Mouse (Mus musculus) right cerebral cortex, adult 18-20 months (tissue): ENCODE data around the gene Hcfc2.
A peak's percentile ranks its signal among the peaks of the same experiment; 100 is the strongest.

Experiments
- DNase-seq: peaks from one replicate; pipeline ENCODE4 v3.0.0; 2022; ENCODE audit warnings: mixed read lengths

Hcfc2 gene

GRCm38 (mm10) chr10:82741876-82742275, 45.9 kb downstream of the Hcfc2 start:
- DNase-seq: no peak

DNA sequence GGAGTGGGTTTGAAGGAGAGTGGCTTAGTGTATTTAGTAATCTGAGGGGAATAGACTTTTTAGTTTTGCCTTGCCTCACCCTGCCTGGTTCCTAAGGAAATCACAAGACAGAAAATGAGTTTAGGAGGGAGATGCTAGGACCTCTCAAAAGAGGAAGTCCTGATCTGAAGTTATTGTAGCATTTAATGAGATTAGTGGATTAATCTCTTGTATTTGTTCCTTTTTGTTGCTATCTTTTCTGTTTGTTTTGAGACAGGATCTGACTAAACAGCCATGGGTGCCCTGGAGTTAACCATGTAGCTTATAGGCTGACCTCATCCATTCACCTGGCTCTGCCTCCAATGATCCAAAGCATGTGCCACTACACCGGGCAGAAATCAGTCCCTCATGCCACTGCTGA, 46.6 kb downstream of the Hcfc2 start:
- no peak for DNase-seq

- DNase-seq: no peak
These were observed 48.3 kb downstream of the Hcfc2 start for GRCm38 (mm10) chr10:82744296-82744695.

DNA sequence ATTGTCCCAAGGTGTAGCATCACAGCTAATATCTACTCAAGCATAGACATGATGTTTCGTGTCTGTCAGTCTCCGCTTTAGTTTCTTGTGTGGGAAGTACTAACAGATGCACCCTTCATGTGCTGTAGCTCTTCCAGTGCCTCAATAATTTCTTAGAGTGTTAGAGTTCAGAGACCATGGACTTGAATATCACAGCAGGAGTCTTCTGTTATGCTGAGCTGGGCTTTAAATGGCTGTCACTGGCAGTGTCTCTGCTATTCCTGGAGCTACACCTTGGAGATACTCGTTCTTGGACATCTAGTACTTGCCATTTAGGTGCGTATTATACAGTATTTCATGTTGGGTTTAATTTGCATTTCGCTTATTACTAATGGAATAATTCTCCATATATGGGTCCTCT, 49.3 kb downstream of the Hcfc2 start:
- no peak for DNase-seq

DNA sequence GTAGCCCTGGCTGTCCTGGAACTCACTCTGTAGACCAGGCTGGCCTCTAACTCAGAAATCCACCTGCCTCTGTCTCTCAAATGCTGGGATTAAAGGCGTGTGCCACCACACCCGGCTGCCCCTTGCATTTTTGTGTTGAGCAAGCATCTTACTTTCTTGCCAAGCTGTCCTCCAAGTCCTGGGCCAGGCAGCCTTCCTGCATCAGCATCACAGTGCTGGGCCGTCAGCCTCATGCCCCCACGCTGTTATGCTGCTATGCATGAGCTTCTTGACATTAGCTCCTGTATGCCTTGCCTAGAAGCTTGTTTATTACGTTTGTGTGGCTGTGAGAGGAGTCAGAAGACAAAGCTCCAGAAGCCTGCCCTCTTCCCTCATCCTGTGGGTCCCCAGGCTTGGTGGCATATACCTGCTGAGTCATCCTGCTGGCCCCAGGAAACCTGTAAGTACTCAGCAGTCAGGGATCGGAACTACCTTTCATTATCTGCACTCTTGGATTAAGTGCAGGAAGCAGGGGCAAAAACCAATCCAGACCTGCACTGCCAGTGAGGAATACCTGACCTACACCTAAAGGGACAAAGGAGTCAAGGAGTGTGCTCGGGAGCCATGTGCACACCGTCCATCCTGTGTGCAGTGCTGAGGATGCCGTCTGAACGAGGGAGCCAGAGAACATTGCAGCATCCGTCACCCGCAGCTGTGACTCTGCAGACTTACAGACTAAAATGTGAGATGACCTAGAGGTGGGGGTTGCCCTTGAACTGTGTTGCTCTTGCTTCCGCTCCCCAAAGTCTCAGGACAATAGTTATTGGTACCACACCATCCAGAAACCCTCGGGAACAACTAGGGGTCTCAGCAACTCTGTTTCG, 51.3 kb downstream of the Hcfc2 start:
- no peak for DNase-seq

- DNase-seq: no peak
These were observed 54.8 kb downstream of the Hcfc2 start for GRCm38 (mm10) chr10:82750778-82751177.

DNA sequence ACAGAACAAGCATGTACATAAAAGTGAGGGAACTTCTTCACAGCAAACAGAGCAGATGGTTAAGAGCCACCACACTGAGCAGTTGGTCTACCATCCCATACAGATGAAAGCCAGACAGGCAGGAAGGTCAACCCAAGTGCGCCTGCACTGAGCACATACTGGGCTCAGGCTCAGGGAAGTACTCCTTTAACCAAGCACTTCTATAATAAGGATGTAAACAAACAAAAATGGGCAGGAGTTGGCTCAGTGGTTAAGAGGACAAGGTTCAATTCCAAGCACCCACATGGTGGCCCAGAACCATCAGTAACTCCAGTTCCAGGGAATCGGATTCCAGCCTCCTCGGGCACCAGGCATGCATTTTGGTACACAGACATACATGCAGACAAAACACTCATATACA, 57.0 kb downstream of the Hcfc2 start:
- no peak for DNase-seq

DNA sequence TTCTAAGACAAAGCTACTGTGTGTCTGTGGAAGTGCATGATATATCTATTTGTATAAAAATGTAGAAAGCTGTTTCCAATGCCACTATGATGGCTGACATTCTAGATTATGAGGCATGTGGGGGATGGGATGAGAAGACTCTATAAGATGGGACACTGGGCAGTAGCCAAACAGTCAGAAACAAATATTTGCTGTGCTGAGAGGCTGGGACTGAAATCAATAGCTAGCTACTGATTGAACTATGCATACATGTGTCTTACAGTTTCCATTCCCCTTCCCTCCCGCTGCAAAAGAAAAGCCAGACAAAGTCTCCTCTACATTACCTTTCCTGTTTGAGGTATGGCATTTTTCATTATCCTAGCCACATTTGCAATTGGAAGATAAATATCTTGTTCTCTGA, 58.7 kb downstream of the Hcfc2 start:
- no peak for DNase-seq

- no peak for DNase-seq
These were observed 59.4 kb downstream of the Hcfc2 start for GRCm38 (mm10) chr10:82755213-82755890.

- DNase-seq: no peak
These were observed 60.5 kb downstream of the Hcfc2 start for GRCm38 (mm10) chr10:82756466-82756865.

GRCm38 (mm10) chr10:82757341-82757740, 61.4 kb downstream of the Hcfc2 start:
- no peak for DNase-seq

DNA sequence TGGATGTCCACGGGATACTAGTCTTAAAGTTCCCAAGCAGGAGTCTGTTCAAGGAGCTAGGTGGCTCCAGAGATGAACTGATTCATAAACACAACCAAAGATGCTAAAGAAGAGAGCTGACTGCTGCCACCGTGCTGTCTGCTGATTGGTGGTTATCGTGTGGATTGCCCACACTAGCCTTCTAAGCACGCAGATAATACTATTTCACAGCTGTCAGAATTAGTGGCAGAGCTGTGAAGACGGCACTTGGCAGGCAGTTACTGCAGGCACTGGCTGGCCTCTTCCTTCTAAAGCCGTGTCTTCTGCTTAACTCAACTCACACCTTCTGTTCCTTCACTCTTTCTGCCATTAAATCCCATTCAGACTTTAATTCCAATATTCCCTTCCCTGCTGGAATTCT, 62.4 kb downstream of the Hcfc2 start:
- DNase-seq: no peak

DNA sequence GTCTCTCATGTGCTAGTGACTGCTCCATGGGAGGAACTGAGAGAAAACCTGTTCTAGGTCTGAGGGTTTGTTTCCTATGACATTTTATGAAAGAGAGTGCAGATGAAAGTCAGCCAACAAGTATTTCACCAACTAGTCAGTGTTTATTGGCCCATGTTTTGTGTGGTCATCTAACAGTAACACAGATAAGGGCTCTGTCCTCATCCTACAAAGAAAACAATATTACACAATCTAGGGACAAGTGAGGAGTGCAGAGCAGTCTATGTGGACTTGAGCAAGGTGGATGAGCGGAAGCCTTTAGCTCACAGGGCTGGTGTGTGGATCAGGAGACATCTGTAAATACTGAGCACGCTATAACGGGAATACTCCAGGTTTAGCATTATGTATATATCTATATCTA, 62.9 kb downstream of the Hcfc2 start:
- DNase-seq: no peak

GRCm38 (mm10) chr10:82759706-82760105, 63.7 kb downstream of the Hcfc2 start:
- no peak for DNase-seq

DNA sequence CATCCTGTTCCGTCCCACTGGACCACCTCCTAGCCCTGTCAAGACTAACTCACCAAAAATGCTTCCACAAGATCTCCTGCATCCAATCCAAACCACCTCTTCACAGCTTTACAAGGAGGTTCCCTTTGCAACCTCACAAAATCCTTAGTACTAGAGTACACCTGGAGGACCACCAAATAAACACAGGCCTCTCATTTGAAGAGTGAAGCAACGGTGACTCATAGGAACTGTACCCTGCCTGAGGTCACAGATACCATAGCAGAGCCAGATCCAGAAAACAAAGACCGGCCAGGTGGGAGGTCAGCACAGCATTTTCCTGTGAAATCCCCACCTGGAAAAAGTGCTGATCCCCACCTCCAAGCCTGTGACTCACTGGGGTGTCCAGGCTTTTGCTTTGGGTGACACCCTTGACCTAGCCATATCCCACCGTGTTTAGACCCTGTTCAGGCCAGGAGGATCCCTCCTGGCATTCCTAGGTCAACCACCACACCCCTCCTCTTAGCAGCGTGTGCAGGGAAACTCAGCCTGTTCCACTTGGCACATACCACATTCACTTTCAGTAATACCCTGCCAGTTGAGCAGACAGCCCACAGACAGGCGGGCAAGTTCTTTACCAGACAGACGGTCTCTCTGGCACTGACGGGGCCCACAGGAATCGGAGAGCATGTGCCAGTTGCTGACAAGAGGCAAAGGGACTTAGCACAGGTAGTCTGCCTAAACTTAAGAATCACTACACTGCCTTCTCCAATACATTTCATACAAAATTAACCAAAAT, 65.3 kb downstream of the Hcfc2 start:
- DNase-seq: peak; percentile 57

DNA sequence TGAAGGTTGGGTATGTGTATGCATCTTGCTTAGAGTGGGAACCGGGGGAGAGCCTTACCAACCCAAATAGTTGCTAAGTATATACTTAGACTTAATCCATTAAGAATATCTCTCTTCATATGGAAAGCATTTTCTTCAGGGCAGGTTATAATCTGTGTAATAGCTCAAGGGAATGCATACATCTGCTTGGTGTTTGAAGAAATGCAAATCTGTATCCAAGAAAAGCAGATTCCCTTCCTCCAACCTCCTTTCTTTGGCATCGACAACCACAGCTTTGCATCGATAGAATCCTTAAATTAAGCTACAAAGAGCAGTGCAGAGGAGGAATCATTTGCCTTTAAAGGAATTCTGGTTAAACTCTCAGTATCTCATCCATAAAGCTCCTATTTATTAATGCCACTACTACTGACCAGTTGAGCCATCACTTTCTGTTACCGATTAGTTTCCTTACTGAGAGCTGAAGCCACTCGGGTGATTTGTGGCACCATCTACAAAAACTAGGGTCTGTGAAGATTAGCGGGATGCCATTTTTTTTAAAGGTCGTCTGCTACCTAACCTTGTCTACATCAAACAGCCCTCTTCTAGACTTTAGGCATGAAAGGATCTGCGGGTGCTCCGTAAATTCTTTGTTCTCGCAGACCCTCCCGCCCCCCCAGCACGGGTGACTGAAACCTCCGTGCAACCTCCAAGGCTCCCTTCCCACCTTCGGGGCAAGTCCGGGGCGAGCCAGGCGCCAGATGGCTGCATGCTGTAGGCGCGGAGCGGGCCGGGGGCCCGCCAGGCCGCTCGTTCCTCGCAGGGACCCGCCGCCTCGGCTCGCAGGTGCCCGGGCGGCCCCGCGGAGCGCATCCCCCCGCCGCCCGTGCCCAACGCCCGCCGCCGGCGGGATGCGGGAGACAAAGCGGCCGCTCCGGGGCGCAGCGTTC, 67.1 kb downstream of the Hcfc2 start:
- DNase-seq: no peak

DNA sequence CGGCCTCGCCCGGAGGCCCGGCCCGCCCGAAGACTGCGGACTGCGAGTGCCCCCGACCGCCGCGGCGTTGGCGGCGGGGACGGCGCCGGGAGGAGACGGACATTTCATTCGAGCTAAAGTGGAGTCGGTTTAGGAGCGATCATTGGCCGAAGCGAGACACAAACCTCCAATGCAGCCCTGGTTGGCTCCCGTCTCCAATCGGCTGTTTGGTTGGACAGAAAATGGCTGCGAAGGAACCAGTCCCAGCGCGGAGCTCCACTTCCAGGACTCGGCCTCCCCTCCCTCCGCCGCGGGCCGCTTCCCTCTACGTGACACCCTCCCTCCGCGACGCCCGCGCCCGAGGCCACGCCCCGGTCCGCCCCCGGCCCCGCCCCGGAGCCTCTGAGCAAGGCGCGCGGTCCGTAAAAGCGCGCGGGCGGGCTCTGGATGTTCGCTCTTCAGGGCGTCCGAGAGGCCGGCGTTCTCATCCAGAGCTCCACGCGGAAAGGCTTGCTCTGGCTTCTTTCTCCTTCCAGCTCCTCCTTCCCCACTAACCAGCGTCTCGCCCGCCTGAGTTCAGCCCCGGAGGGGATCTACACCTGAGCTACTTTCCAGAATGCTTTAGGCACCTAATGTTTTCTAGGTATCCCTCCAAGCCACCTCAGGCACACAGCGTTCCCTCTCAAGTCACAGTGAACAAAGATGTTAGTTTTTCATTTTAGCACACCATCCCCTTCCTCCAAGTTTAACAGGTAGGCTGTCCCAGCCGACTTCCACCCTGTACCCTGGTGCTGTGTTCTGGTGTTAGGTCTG, 68.1 kb downstream of the Hcfc2 start, which contains the start of gene Nfyb:
Gene Nfyb (minus strand): TSS at position 305 of the 792 bp plus-strand sequence.
- DNase-seq: peak; percentile 98

- DNase-seq: no peak
These were observed 72.9 kb downstream of the Hcfc2 start for GRCm38 (mm10) chr10:82768901-82769300.

DNA sequence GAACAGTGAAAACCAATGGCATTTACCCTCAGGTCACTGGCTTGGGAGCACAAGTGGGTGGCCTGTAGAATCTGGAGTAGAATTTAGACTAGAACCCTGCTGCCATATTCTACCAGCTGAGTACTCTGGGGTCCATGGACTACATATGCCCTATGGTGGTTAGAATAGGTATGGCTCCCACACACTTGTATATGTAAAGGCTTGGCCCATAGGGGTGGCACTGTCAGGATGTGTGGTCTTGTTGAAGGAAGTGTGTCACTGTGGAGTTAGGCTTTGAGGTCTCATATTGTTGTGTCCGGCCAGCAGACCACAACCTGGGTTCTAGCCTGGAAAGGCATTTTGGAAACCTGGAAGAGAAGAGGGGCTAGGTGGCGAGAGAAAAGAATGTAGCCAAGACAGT, 74.8 kb downstream of the Hcfc2 start:
- DNase-seq: no peak

- no peak for DNase-seq
These were observed 75.7 kb downstream of the Hcfc2 start for GRCm38 (mm10) chr10:82771595-82772170.

DNA sequence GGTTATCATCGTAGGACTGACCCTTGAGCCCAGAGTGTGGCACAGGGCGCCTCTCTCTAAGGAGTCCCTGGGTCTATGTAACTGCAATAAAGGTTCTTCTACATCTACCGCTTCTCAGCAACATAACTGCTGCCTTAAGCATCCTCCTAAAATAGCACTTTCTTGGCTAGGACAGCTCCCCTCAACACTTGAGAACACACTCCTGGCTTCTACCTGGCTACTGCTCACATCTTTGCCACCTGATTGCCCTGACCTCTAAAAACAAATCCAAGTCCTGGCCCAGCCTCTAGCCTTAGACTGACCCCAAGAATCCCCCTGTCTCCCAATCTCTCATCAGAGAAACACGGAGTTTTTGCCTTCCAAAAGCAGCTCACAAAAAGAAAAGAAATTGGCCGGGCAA, 78.9 kb downstream of the Hcfc2 start:
- no peak for DNase-seq
